Mouse (Mus musculus) MEL (cell line): ENCODE measurements around the gene Rfx4.

Source experiments
- BHLHE40 ChIP-seq: IDR thresholded peaks from 2 replicates; pipeline ENCODE4 v1.6.1; 2012; ENCODE audit warnings: low read depth, mild to moderate bottlenecking, inconsistent platforms, low read length, improper control_type of control experiment, borderline replicate concordance
- CTCF ChIP-seq, 3 experiments: IDR thresholded peaks in 2 of 3; conservative IDR thresholded peaks in 1 of 3; 2 replicates each; pipeline ENCODE4 v1.5.1; 2011 to 2012; ENCODE audit warnings: low read length in 3 of 3, low read depth in 2 of 3, mild to moderate bottlenecking in 2 of 3, improper control_type of control experiment in 1 of 3, inconsistent platforms in 1 of 3, mixed read lengths in 1 of 3, moderate library complexity in 1 of 3; ENCODE audit not compliant: control insufficient read depth in 1 of 3, insufficient read depth in 1 of 3, poor library complexity in 1 of 3, severe bottlenecking in 1 of 3
- ELF1 ChIP-seq: IDR thresholded peaks from 2 replicates; pipeline ENCODE4 v1.6.1; 2014; ENCODE audit warnings: low read depth, mild to moderate bottlenecking, inconsistent platforms, low read length, improper control_type of control experiment, moderate library complexity
- JUND ChIP-seq: IDR thresholded peaks from 2 replicates; pipeline ENCODE4 v1.6.1; 2011; ENCODE audit warnings: low read depth, mild to moderate bottlenecking, improper control_type of control experiment, low read length
- KAT2A ChIP-seq: conservative IDR thresholded peaks from 2 replicates; pipeline ENCODE4 v1.6.1; 2012; ENCODE audit warnings: low read depth, low read length, improper control_type of control experiment, inconsistent platforms
- POLR2A ChIP-seq, 2 experiments: IDR thresholded peaks; 2 replicates each; pipeline ENCODE4 v1.6.1; 2011 to 2012; ENCODE audit warnings: low read length in 2 of 2, mild to moderate bottlenecking in 2 of 2, control low read depth in 1 of 2, improper control_type of control experiment in 1 of 2, low read depth in 1 of 2, moderate library complexity in 1 of 2; ENCODE audit not compliant: control insufficient read depth in 1 of 2, insufficient read depth in 1 of 2, poor library complexity in 1 of 2
- POLR2AphosphoS5 ChIP-seq: IDR thresholded peaks from 2 replicates; pipeline ENCODE4 v1.6.1; 2012; ENCODE audit warnings: low read depth, borderline replicate concordance, mild to moderate bottlenecking, inconsistent platforms, low read length, moderate library complexity, mixed read lengths
- RCOR1 ChIP-seq: IDR thresholded peaks from 2 replicates; pipeline ENCODE4 v1.6.1; 2012; ENCODE audit warnings: low read depth, mild to moderate bottlenecking, inconsistent platforms, low read length, improper control_type of control experiment
- TAL1 ChIP-seq: IDR thresholded peaks from 2 replicates; pipeline ENCODE4 v1.6.1; 2012; ENCODE audit warnings: mild to moderate bottlenecking, inconsistent platforms, low read length, moderate library complexity, mixed read lengths
- USF1 ChIP-seq: IDR thresholded peaks from 2 replicates; pipeline ENCODE4 v1.6.1; 2014; ENCODE audit warnings: low read depth, mild to moderate bottlenecking, inconsistent platforms, low read length, improper control_type of control experiment, moderate library complexity
- USF2 ChIP-seq, 2 experiments: IDR thresholded peaks; 2 replicates each; pipeline ENCODE4 v1.6.1; 2011 to 2012; ENCODE audit warnings: improper control_type of control experiment in 2 of 2, low read length in 2 of 2, borderline replicate concordance in 1 of 2, inconsistent platforms in 1 of 2, low read depth in 1 of 2, mild to moderate bottlenecking in 1 of 2; ENCODE audit not compliant: insufficient read depth in 1 of 2
- ZC3H11A ChIP-seq: IDR thresholded peaks from 2 replicates; pipeline ENCODE4 v1.6.1; 2012; ENCODE audit warnings: low read depth, mild to moderate bottlenecking, inconsistent platforms, low read length, improper control_type of control experiment
- ZNF384 ChIP-seq: IDR thresholded peaks from 2 replicates; pipeline ENCODE4 v1.6.1; 2012; ENCODE audit warnings: low read depth, mild to moderate bottlenecking, inconsistent platforms, low read length, improper control_type of control experiment

DNA sequence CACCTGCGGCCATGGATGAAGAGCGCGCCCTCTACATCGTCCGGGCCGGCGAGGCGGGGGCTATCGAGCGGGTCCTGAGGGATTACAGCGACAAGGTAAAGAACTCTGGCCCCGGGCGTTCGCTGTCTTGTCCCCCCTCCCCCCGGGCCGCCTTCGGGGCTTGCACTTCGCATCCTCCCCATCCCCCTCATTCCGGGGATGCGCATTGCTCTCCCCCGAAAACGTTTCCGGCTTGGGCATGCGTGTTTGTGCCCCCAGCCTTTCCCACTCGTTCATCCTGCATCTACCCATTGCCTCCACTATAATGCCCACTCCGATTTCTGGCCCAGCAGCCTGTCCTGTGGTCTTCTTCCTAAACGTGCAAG is 161.9 kb downstream of the Rfx4 start:
- no peak for TF ChIP-seq RCOR1
- TF ChIP-seq BHLHE40, result no peak
- no peak for TF ChIP-seq USF2 (IDR thresholded peaks at IDR 0.05; ENCODE audit: borderline replicate concordance in 1 of 2, insufficient read depth in 1 of 2, low read depth in 1 of 2, low read length in 2 of 2)
- TF ChIP-seq JUND, result no peak
- no peak for TF ChIP-seq POLR2AphosphoS5
- TF ChIP-seq KAT2A, result no peak
- no peak for TF ChIP-seq ELF1
- no peak for TF ChIP-seq USF1
- no peak for TF ChIP-seq POLR2A (IDR thresholded peaks at IDR 0.05; ENCODE audit: control insufficient read depth in 1 of 2, insufficient read depth in 1 of 2, low read depth in 1 of 2, low read length in 2 of 2, poor library complexity in 1 of 2)
- TF ChIP-seq ZC3H11A, result no peak
- TF ChIP-seq CTCF (IDR thresholded peaks at IDR 0.05 in 2 of 3, conservative IDR thresholded peaks at IDR 0.05 in 1 of 3; ENCODE audit: control insufficient read depth in 1 of 3, insufficient read depth in 1 of 3, low read depth in 2 of 3, low read length in 3 of 3, poor library complexity in 1 of 3, severe bottlenecking in 1 of 3), result no peak
- no peak for TF ChIP-seq TAL1
- no peak for TF ChIP-seq ZNF384
